Mouse (Mus musculus) forebrain, embryonic 11.5 days (tissue): ENCODE measurements at regions not wholly inside any gene's neighbourhood (a gene's known extent, or its start where the extent isn't known, plus 50 kb on each side); places are given as distances from the start of the nearest gene placed in this dataset.

ENCODE experiments used
- ATAC-seq: fragments of 200-750 bp; cut with Nextera tagmentation; replicated peaks from 2 replicates; pipeline ENCODE4 v1.8.0; 2017; ENCODE audit warnings: moderate TSS enrichment; ENCODE audit not compliant: low FRiP score
- DNase-seq: peaks from one replicate; pipeline ENCODE4 v3.0.0-alpha.2; 2017; ENCODE audit warnings: low spot score
- H3K27ac ChIP-seq: fragments of 300-500 bp; sonication (generic); 2 replicates; pipeline ENCODE4 v1.5.1; 2014; ENCODE audit warnings: low read depth, low read length
- H3K27me3 ChIP-seq: fragments of 300-500 bp; sonication (generic); 2 replicates; pipeline ENCODE4 v1.6.1; 2014; ENCODE audit warnings: mild to moderate bottlenecking, low read length, mixed read lengths; ENCODE audit not compliant: control insufficient read depth, insufficient read depth
- H3K36me3 ChIP-seq: fragments of 300-500 bp; sonication (generic); 2 replicates; pipeline ENCODE4 v1.6.1; 2014; ENCODE audit warnings: mild to moderate bottlenecking, low read length, moderate library complexity, mixed read lengths; ENCODE audit not compliant: control insufficient read depth, insufficient read depth
- H3K4me1 ChIP-seq: fragments of 300-500 bp; sonication (generic); replicated peaks from 2 replicates; pipeline ENCODE4 v1.6.1; 2014; ENCODE audit warnings: low read length, mixed read lengths; ENCODE audit not compliant: control insufficient read depth, insufficient read depth
- H3K4me2 ChIP-seq: fragments of 300-500 bp; sonication (generic); 2 replicates; pipeline ENCODE4 v1.6.1; 2014; ENCODE audit warnings: low read depth, mild to moderate bottlenecking, low read length, moderate library complexity, mixed read lengths; ENCODE audit not compliant: severe bottlenecking
- H3K4me3 ChIP-seq: fragments of 300-500 bp; sonication (generic); 2 replicates; pipeline ENCODE4 v1.5.1; 2014; ENCODE audit warnings: low read depth, low read length
- H3K9ac ChIP-seq: fragments of 300-500 bp; sonication (generic); 2 replicates; pipeline ENCODE4 v1.6.1; 2014; ENCODE audit warnings: low read length
- H3K9me3 ChIP-seq: fragments of 300-500 bp; sonication (generic); 2 replicates; pipeline ENCODE4 v1.6.1; 2016; ENCODE audit warnings: low read length, mixed read lengths; ENCODE audit not compliant: control insufficient read depth
- WGBS: fragments of 180-500 bp; shearing (Covaris S2); extraction: QIAGEN DNeasy Blood & Tissue Kit; methylation state at CpG from one replicate; pipeline ENCODE4 v1.1.7; 2014; 5-methylcytosine and 5-hydroxymethylcytosine counted together

GRCm38 (mm10) chr10:117925611-117926555 is 80.0 kb upstream of the Rap1b start:
- H3K9ac ChIP-seq, result no peak overlapping the region
- H3K36me3 ChIP-seq, result no peaks in the 10 kb centered on the region
- 97% methylated on average over 31 of the region's 31 CpGs for WGBS
- no peak for ATAC-seq
- no peak overlapping the region for H3K27ac ChIP-seq
- no peak overlapping the region for H3K4me2 ChIP-seq
- H3K27me3 ChIP-seq, result no peaks in the 10 kb centered on the region
- H3K4me3 ChIP-seq, result no peak overlapping the region
- no peaks in the 10 kb centered on the region for H3K9me3 ChIP-seq
- DNase-seq, result no peak
- no peaks in the 10 kb centered on the region for H3K4me1 ChIP-seq

GRCm38 (mm10) chr10:117928998-117929397 is 83.2 kb upstream of the Rap1b start:
- ATAC-seq (no peak), DNase-seq (no peak)
- H3K36me3 ChIP-seq, result no peaks in the 10 kb centered on the region
- H3K4me3 ChIP-seq, result no peak overlapping the region
- H3K27me3 ChIP-seq, result no peaks in the 10 kb centered on the region
- WGBS, result 57% methylated on average over 5 of the region's 5 CpGs
- no peak overlapping the region for H3K4me2 ChIP-seq
- H3K9me3 ChIP-seq, result no peaks in the 10 kb centered on the region
- no peak overlapping the region for H3K9ac ChIP-seq
- H3K27ac ChIP-seq, result no peak overlapping the region
- no peaks in the 10 kb centered on the region for H3K4me1 ChIP-seq

GRCm38 (mm10) chr10:117934797-117935196 is 89.0 kb upstream of the Rap1b start:
- Histone ChIP-seq H3K4me2 (no peak overlapping the region), H3K27ac (no peak overlapping the region), H3K36me3 (no peaks in the 10 kb centered on the region), H3K4me1 (no peaks in the 10 kb centered on the region), H3K4me3 (no peak overlapping the region), H3K9me3 (no peaks in the 10 kb centered on the region), H3K9ac (no peak overlapping the region), H3K27me3 (no peaks in the 10 kb centered on the region)
- DNase-seq (no peak), ATAC-seq (no peak)
- 75% methylated on average over 9 of the region's 9 CpGs for WGBS

GRCm38 (mm10) chr10:117938717-117939116 is 92.9 kb upstream of the Rap1b start:
- Histone ChIP-seq H3K4me3 (no peak overlapping the region), H3K9ac (no peak overlapping the region), H3K4me1 (no peaks in the 10 kb centered on the region), H3K27ac (no peak overlapping the region), H3K9me3 (no peaks in the 10 kb centered on the region), H3K36me3 (no peaks in the 10 kb centered on the region), H3K27me3 (no peaks in the 10 kb centered on the region), H3K4me2 (no peak overlapping the region)
- WGBS, result 80% methylated on average over 8 of the region's 8 CpGs
- no peak for DNase-seq
- ATAC-seq, result no peak

- Histone ChIP-seq H3K4me1 (no peaks in the 10 kb centered on the region), H3K27me3 (no peaks in the 10 kb centered on the region), H3K9me3 (no peaks in the 10 kb centered on the region), H3K9ac (no peak overlapping the region), H3K4me2 (no peak overlapping the region), H3K4me3 (no peak overlapping the region), H3K36me3 (no peaks in the 10 kb centered on the region), H3K27ac (no peak overlapping the region)
- ATAC-seq (no peak), DNase-seq (no peak)
- 70% methylated on average over 10 of the region's 10 CpGs for WGBS
Observed at GRCm38 (mm10) chr10:117940441-117941265, 94.8 kb upstream of the Rap1b start.

GRCm38 (mm10) chr10:117941266-117941651 is 95.4 kb upstream of the Rap1b start:
- ATAC-seq (no peak), DNase-seq (no peak)
- Histone ChIP-seq H3K27me3 (no peaks in the 10 kb centered on the region), H3K4me1 (no peaks in the 10 kb centered on the region), H3K27ac (no peak overlapping the region), H3K36me3 (no peaks in the 10 kb centered on the region), H3K4me2 (no peak overlapping the region), H3K4me3 (no peak overlapping the region), H3K9me3 (no peaks in the 10 kb centered on the region), H3K9ac (no peak overlapping the region)
- WGBS, result 84% methylated on average over 3 of the region's 3 CpGs

GRCm38 (mm10) chr10:117943702-117944307 is 98.0 kb upstream of the Rap1b start:
- no peak overlapping the region for H3K4me2 ChIP-seq
- DNase-seq (no peak), ATAC-seq (no peak)
- no peak overlapping the region for H3K27ac ChIP-seq
- no peaks in the 10 kb centered on the region for H3K9me3 ChIP-seq
- 90% methylated on average over 6 of the region's 6 CpGs for WGBS
- no peak overlapping the region for H3K4me3 ChIP-seq
- H3K9ac ChIP-seq, result no peak overlapping the region
- no peaks in the 10 kb centered on the region for H3K36me3 ChIP-seq
- no peaks in the 10 kb centered on the region for H3K4me1 ChIP-seq
- no peaks in the 10 kb centered on the region for H3K27me3 ChIP-seq

GRCm38 (mm10) chr10:117947191-117947590 is 101.4 kb upstream of the Rap1b start:
- Histone ChIP-seq H3K27me3 (no peaks in the 10 kb centered on the region), H3K9ac (no peak overlapping the region), H3K9me3 (no peaks in the 10 kb centered on the region), H3K4me2 (no peak overlapping the region), H3K4me3 (no peak overlapping the region), H3K27ac (no peak overlapping the region), H3K36me3 (no peaks in the 10 kb centered on the region), H3K4me1 (no peaks in the 10 kb centered on the region)
- DNase-seq (no peak), ATAC-seq (no peak)
- WGBS, result 88% methylated on average over 13 of the region's 13 CpGs
